Mouse (Mus musculus) layer of hippocampus, postnatal 10 days (tissue): ENCODE data around the gene Bgn. TPM values are rescaled to one million over a fixed set of nuclear protein-coding genes. Genes with fewer than 3 reads are reported as not detected.

Experiments used
- total RNA-seq, 2 experiments: library from RNA; stranded (reverse); gene quantifications; 2 replicates each; pipeline ENCODE4 v1.2.3; 2021

Gene Bgn
- total RNA-seq, 2 experiments from 2014 or later: 48.6 to 48.8 TPM

Other genes starting within 250 kb of the Bgn start
- not detected for gene Xlr4c, start 240.5 kb upstream of the Bgn start, total RNA-seq
- gene Xlr3c, start 218.2 kb upstream of the Bgn start, total RNA-seq: not detected
- gene Xlr5a, start 190.6 kb upstream of the Bgn start, total RNA-seq: not detected
- gene Xlr5c, start 190.6 kb upstream of the Bgn start, total RNA-seq: not detected
- not detected for gene Gm45015, start 146.8 kb upstream of the Bgn start, total RNA-seq
- gene Zfp275, start 141.0 kb upstream of the Bgn start, total RNA-seq: 10 to 100 TPM; 12.1 to 16.1 TPM
- gene Gm18336, start 84.9 kb upstream of the Bgn start, total RNA-seq: under 1 TPM; 0.16 to 0.29 TPM
- 1 to 10 TPM; 3.2 to 4.9 TPM for gene Zfp92, start 72.5 kb upstream of the Bgn start, total RNA-seq
- gene Trex2, start 48.3 kb upstream of the Bgn start, total RNA-seq: not detected
- 10 to 100 TPM; 18.4 to 19.7 TPM for gene Haus7, start 24.6 kb upstream of the Bgn start, total RNA-seq
- 10 to 100 TPM; 90.9 to 95.2 TPM for gene Atp2b3, start 19.5 kb downstream of the Bgn start, total RNA-seq
- gene Dusp9, start 155.8 kb downstream of the Bgn start, total RNA-seq: under 1 TPM; 0.80 to 0.83 TPM
- 100 to 1,000 TPM; 126 to 138 TPM for gene Pnck, start 176.5 kb downstream of the Bgn start, total RNA-seq
- 10 to 100 TPM; 77.3 to 81.8 TPM for gene Slc6a8, start 189.5 kb downstream of the Bgn start, total RNA-seq
- 10 to 100 TPM; 69.5 to 71.1 TPM for gene Bcap31, start 232.6 kb downstream of the Bgn start, total RNA-seq
- gene Abcd1, start 233.0 kb downstream of the Bgn start, total RNA-seq: 10 to 100 TPM; 15.8 to 16.0 TPM